Mouse (Mus musculus) lung, embryonic 15.5 days (tissue): ENCODE results near the gene Bnipl. TPM values are rescaled to one million over a fixed set of nuclear protein-coding genes. Genes with fewer than 3 reads are reported as not detected.
A peak's percentile ranks its signal among the peaks of the same experiment; 100 is the strongest.
"Not testable (repeated sequence)": the region's sequence is repeated elsewhere in the genome, so short reads cannot be mapped to it uniquely, and the experiment has no call there.

Source experiments
- ATAC-seq: fragments of 200-750 bp; cut with Nextera tagmentation; 2 replicates; pipeline ENCODE4 v1.8.0; 2017; ENCODE audit warnings: moderate number of reproducible peaks, borderline replicate concordance; ENCODE audit not compliant: low FRiP score, low TSS enrichment; ENCODE audit errors: extremely low read depth
- H3K27ac ChIP-seq: fragments of 300-500 bp; sonication (generic); 2 replicates; pipeline ENCODE4 v1.5.1; 2015; ENCODE audit warnings: moderate library complexity, mild to moderate bottlenecking, inconsistent platforms
- H3K27me3 ChIP-seq: fragments of 300-500 bp; sonication (generic); 2 replicates; pipeline ENCODE4 v1.6.1; 2015; ENCODE audit warnings: inconsistent platforms
- H3K36me3 ChIP-seq: fragments of 300-500 bp; sonication (generic); 2 replicates; pipeline ENCODE4 v1.6.1; 2015; ENCODE audit warnings: inconsistent platforms
- H3K4me1 ChIP-seq: fragments of 300-500 bp; sonication (generic); 2 replicates; pipeline ENCODE4 v1.6.1; 2015; ENCODE audit warnings: inconsistent platforms
- H3K4me2 ChIP-seq: fragments of 300-500 bp; sonication (generic); 2 replicates; pipeline ENCODE4 v1.6.1; 2015; ENCODE audit warnings: inconsistent platforms, mild to moderate bottlenecking, moderate library complexity
- H3K4me3 ChIP-seq: fragments of 300-500 bp; sonication (generic); 2 replicates; pipeline ENCODE4 v1.5.1; 2015; ENCODE audit warnings: mild to moderate bottlenecking, inconsistent platforms
- H3K9ac ChIP-seq: fragments of 300-500 bp; sonication (generic); 2 replicates; pipeline ENCODE4 v1.6.1; 2015; ENCODE audit warnings: inconsistent platforms
- H3K9me3 ChIP-seq: fragments of 300-500 bp; sonication (generic); 2 replicates; pipeline ENCODE4 v1.6.1; 2016; ENCODE audit warnings: inconsistent platforms
- WGBS: fragments of 180-500 bp; shearing (Covaris S2); methylation state at CpG from one replicate; pipeline ENCODE4 v1.1.7; 2015; 5-methylcytosine and 5-hydroxymethylcytosine counted together
- polyA plus RNA-seq: library from polyadenylated mRNA; unstranded; fragments of >200 nt; fragmentation: Nextera tagmentation; extraction: Ambion mirVana; gene quantifications from 2 replicates; pipeline ENCODE4 v1.2.1, GENCODE M21; 2015

Bnipl gene
- polyA plus RNA-seq, 1 experiment from 2014 or later = 4.1 TPM

- peaks cover 16% of the 10 kb centered on the region for H3K4me1 ChIP-seq
- H3K9me3 ChIP-seq = no peaks in the 10 kb centered on the region
- peak; percentile 94 for ATAC-seq
- peak within 1 kb of the TSS; percentile 73 for H3K9ac ChIP-seq
- peak within 1 kb of the TSS; percentile 63 for H3K4me3 ChIP-seq
- no peaks in the 10 kb centered on the region for H3K27me3 ChIP-seq
- H3K4me2 ChIP-seq = peak within 1 kb of the TSS; percentile 63
- WGBS = under 1% methylated on average over 56 of the region's 56 CpGs
- peaks cover 30% of the 10 kb centered on the region for H3K36me3 ChIP-seq
- peak within 1 kb of the TSS; percentile 98 for H3K27ac ChIP-seq
Measured at GRCm38 (mm10) chr3:95217255-95218134, 33.5 kb downstream of the Bnipl start, which contains the start of gene Gabpb2. Gene Gabpb2 (minus strand): TSS chr3:95217916.

DNA sequence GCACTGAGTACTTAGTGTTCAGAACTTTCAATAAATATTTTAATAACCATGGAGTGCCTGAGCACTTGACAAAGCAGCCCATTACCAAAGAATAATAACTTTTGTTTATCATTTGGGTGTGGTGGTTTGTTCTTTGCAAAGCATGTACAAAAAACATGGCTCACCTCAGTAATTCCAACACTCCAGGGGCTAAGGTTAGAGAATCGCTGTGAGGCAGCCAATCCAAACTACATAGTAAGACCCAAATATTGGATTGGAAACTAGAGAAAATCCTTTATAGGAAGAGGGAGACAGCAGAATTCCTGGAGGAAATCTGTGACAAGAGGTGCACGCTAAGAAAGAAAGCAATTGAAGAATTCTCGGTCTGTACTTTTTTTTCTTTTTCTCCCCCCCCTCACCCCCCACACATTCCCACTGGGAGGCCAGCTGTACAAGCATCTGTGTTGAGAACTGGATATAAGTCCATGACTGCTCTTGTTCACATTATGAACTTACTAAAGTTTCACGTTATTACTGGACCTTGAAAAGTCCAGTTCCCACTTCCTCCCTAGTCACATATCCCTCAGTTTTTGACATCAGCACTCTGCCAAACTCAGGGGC is 34.2 kb downstream of the Bnipl start:
- H3K9ac ChIP-seq = peak overlapping the region; percentile 49
- H3K4me1 ChIP-seq = peaks cover 16% of the 10 kb centered on the region
- peak overlapping the region; percentile 98 for H3K27ac ChIP-seq
- H3K9me3 ChIP-seq = no peaks in the 10 kb centered on the region
- H3K4me3 ChIP-seq = peak overlapping the region; percentile 63
- no peaks in the 10 kb centered on the region for H3K27me3 ChIP-seq
- 8% methylated on average over 4 of the region's 4 CpGs for WGBS
- no peak for ATAC-seq
- H3K36me3 ChIP-seq = peaks cover 26% of the 10 kb centered on the region
- H3K4me2 ChIP-seq = peak overlapping the region; percentile 63

DNA sequence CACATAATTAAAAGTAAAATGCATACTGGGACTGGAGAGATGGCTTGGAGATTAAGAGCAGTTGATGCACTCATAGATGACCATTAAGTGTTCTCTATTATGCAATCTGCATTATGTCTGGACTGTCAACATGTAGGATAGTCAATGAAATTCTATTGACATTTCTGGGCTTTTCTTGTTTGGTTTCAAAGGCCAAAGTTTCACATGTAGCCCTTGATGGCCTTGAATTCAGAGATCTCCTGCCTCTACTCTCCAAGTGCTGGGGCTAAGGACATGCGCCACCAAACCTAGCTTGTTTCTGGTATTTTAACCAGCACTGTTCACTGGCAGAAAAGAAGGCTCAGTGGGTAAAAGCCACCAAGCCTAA is 37.4 kb downstream of the Bnipl start:
- peaks cover 21% of the 10 kb centered on the region for H3K36me3 ChIP-seq
- no peaks in the 10 kb centered on the region for H3K27me3 ChIP-seq
- H3K9me3 ChIP-seq = no peaks in the 10 kb centered on the region
- H3K4me2 ChIP-seq = no peak overlapping the region
- WGBS = 91% methylated on average over 1 of the region's 1 CpGs
- H3K27ac ChIP-seq = no peak overlapping the region
- ATAC-seq = no peak
- no peak overlapping the region for H3K9ac ChIP-seq
- peaks cover 14% of the 10 kb centered on the region for H3K4me1 ChIP-seq
- no peak overlapping the region for H3K4me3 ChIP-seq

- H3K36me3 ChIP-seq = peaks cover 23% of the 10 kb centered on the region
- WGBS = 95% methylated on average over 7 of the region's 10 CpGs
Measured at GRCm38 (mm10) chr3:95212889-95213608, 37.9 kb downstream of the Bnipl start.

GRCm38 (mm10) chr3:95210585-95210984 is 40.4 kb downstream of the Bnipl start:
- H3K9ac ChIP-seq = no peak overlapping the region
- no peak overlapping the region for H3K4me2 ChIP-seq
- 87% methylated on average over 2 of the region's 2 CpGs for WGBS
- H3K36me3 ChIP-seq = peaks cover 37% of the 10 kb centered on the region
- H3K4me1 ChIP-seq = no peaks in the 10 kb centered on the region
- H3K4me3 ChIP-seq = no peak overlapping the region
- H3K27me3 ChIP-seq = no peaks in the 10 kb centered on the region
- no peak for ATAC-seq
- no peak overlapping the region for H3K27ac ChIP-seq
- no peaks in the 10 kb centered on the region for H3K9me3 ChIP-seq

More at GRCm38 (mm10) chr3:95212889-95213608, 37.9 kb downstream of the Bnipl start:
- not testable (repeated sequence) for H3K27ac ChIP-seq, H3K4me2 ChIP-seq, H3K4me3 ChIP-seq, ATAC-seq, H3K27me3 ChIP-seq, H3K4me1 ChIP-seq, H3K9ac ChIP-seq, H3K9me3 ChIP-seq

- peaks cover 50% of the 10 kb centered on the region for H3K36me3 ChIP-seq
- H3K27ac ChIP-seq = no peak overlapping the region
- no peak overlapping the region for H3K9ac ChIP-seq
- H3K4me1 ChIP-seq = no peaks in the 10 kb centered on the region
- H3K27me3 ChIP-seq = no peaks in the 10 kb centered on the region
- WGBS = 84% methylated on average over 4 of the region's 4 CpGs
- no peak for ATAC-seq
- no peaks in the 10 kb centered on the region for H3K9me3 ChIP-seq
- no peak overlapping the region for H3K4me3 ChIP-seq
- no peak overlapping the region for H3K4me2 ChIP-seq
Measured at GRCm38 (mm10) chr3:95208286-95208685, 42.7 kb downstream of the Bnipl start.

- Histone ChIP-seq H3K4me2 (no peak overlapping the region), H3K4me1 (no peaks in the 10 kb centered on the region), H3K9me3 (no peaks in the 10 kb centered on the region), H3K36me3 (peaks cover 80% of the 10 kb centered on the region), H3K4me3 (no peak overlapping the region), H3K27me3 (no peaks in the 10 kb centered on the region), H3K9ac (no peak overlapping the region), H3K27ac (no peak overlapping the region)
- ATAC-seq = no peak
- 89% methylated on average over 6 of the region's 6 CpGs for WGBS
Measured at GRCm38 (mm10) chr3:95203880-95204279, 47.1 kb downstream of the Bnipl start.

DNA sequence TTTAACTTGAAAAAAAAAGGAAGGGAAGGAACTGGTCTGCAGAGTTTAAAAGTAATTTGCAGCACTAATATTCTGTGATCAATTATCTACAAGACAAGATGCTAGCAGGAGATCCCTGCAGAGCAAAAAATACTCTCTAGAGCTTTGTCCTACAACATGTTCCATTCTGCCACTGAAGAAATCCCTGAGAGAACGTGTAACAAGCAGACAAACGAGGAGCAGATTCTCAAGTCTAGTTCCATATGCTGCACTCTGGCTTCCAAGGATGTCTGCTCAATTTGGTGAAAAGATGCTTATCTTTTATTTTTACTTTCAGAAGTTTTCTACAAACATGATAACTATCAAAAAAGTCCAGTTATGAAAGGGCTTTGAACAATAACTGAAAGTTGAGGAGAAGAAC is 50.4 kb downstream of the Bnipl start:
- no peak overlapping the region for H3K9ac ChIP-seq
- no peak overlapping the region for H3K4me2 ChIP-seq
- no peaks in the 10 kb centered on the region for H3K9me3 ChIP-seq
- no peaks in the 10 kb centered on the region for H3K27me3 ChIP-seq
- no peak overlapping the region for H3K4me3 ChIP-seq
- no peak for ATAC-seq
- H3K4me1 ChIP-seq = no peaks in the 10 kb centered on the region
- 88% methylated on average over 2 of the region's 2 CpGs for WGBS
- peaks cover 89% of the 10 kb centered on the region for H3K36me3 ChIP-seq
- no peak overlapping the region for H3K27ac ChIP-seq

DNA sequence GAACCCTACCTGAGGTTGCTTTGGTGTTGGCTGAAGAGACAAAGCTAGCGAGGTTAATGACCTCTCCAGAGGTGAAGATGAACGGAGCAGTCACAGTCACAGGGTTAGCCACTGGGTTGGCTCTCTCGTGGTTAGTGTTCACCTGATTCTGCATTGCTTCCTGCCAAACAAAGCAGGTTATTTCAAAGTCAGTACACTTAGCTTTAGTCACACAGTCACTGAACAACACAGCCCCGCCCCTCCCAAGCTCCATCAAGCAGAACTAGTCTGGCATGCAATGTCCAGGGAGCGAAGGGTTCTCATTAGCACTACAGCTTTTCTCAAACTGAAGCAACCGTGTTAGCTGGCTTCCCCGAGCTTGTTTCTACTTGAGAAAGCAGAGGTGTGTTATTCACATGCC is 50.9 kb downstream of the Bnipl start:
- Histone ChIP-seq H3K4me2 (no peak overlapping the region), H3K36me3 (peaks cover 89% of the 10 kb centered on the region), H3K9ac (no peak overlapping the region), H3K4me1 (no peaks in the 10 kb centered on the region), H3K27ac (no peak overlapping the region), H3K9me3 (no peaks in the 10 kb centered on the region), H3K4me3 (no peak overlapping the region), H3K27me3 (no peaks in the 10 kb centered on the region)
- WGBS = 82% methylated on average over 7 of the region's 7 CpGs
- no peak for ATAC-seq

- no peak overlapping the region for H3K4me3 ChIP-seq
- no peak overlapping the region for H3K27ac ChIP-seq
- no peak overlapping the region for H3K9ac ChIP-seq
- H3K36me3 ChIP-seq = peaks cover 89% of the 10 kb centered on the region
- no peaks in the 10 kb centered on the region for H3K4me1 ChIP-seq
- WGBS = 69% methylated on average over 1 of the region's 1 CpGs
- ATAC-seq = no peak
- H3K9me3 ChIP-seq = no peaks in the 10 kb centered on the region
- no peak overlapping the region for H3K4me2 ChIP-seq
- no peaks in the 10 kb centered on the region for H3K27me3 ChIP-seq
Measured at GRCm38 (mm10) chr3:95199101-95199500, 51.9 kb downstream of the Bnipl start.

- no peak overlapping the region for H3K27ac ChIP-seq
- H3K9me3 ChIP-seq = no peaks in the 10 kb centered on the region
- peaks cover 69% of the 10 kb centered on the region for H3K36me3 ChIP-seq
- 79% methylated on average over 2 of the region's 2 CpGs for WGBS
- H3K4me2 ChIP-seq = no peak overlapping the region
- H3K27me3 ChIP-seq = no peaks in the 10 kb centered on the region
- H3K9ac ChIP-seq = no peak overlapping the region
- H3K4me3 ChIP-seq = no peak overlapping the region
- H3K4me1 ChIP-seq = no peaks in the 10 kb centered on the region
- no peak for ATAC-seq
Measured at GRCm38 (mm10) chr3:95195772-95196171, 55.2 kb downstream of the Bnipl start.

- H3K4me3 ChIP-seq = no peak overlapping the region
- no peak overlapping the region for H3K4me2 ChIP-seq
- no peaks in the 10 kb centered on the region for H3K4me1 ChIP-seq
- WGBS = 74% methylated on average over 6 of the region's 6 CpGs
- ATAC-seq = no peak
- H3K36me3 ChIP-seq = peaks cover 69% of the 10 kb centered on the region
- H3K27me3 ChIP-seq = no peaks in the 10 kb centered on the region
- H3K9ac ChIP-seq = no peak overlapping the region
- H3K9me3 ChIP-seq = no peaks in the 10 kb centered on the region
- no peak overlapping the region for H3K27ac ChIP-seq
Measured at GRCm38 (mm10) chr3:95194721-95195135, 56.3 kb downstream of the Bnipl start.
